Mouse (Mus musculus) effector memory CD4-positive, alpha-beta T cell, adult 7 months (primary cell): ENCODE data around the gene Unc93a. TPM values are rescaled to one million over a fixed set of nuclear protein-coding genes. Genes with fewer than 3 reads are reported as not detected.

Source experiments
- polyA plus RNA-seq: library from polyadenylated mRNA; unstranded; fragments of 100-300 nt; shearing (Covaris generic); gene quantifications from one replicate; pipeline ENCODE4 v1.2.1, GENCODE M21; 2017

Unc93a gene
- 0.18 TPM for polyA plus RNA-seq

GRCm38 (mm10) chr17:13131710-13132109 is at the start of gene Unc93a:
Gene Unc93a (minus strand): TSS chr17:13131810.

GRCm38 (mm10) chr17:13060804-13061203 is 70.8 kb downstream of the Unc93a start, which contains the start of gene Tcp10b:
Gene Tcp10b (plus strand): TSS chr17:13061104.

Other genes with a start within 250 kb of the Unc93a start
- gene Pnldc1, start 221.6 kb downstream of the Unc93a start, polyA plus RNA-seq = 2.1 TPM
- gene Tcp1, start 216.1 kb downstream of the Unc93a start, polyA plus RNA-seq = 218 TPM
- 54.3 TPM for gene Mrpl18, start 215.5 kb downstream of the Unc93a start, polyA plus RNA-seq
- gene Acat3, start 191.2 kb downstream of the Unc93a start, polyA plus RNA-seq = 2.1 TPM
- gene Acat2, start 171.1 kb downstream of the Unc93a start, polyA plus RNA-seq = 36.6 TPM
- gene Wtap, start 137.6 kb downstream of the Unc93a start, polyA plus RNA-seq = 83.1 TPM
- 101 TPM for gene Sod2, start 125.0 kb downstream of the Unc93a start, polyA plus RNA-seq
- not detected for gene Gpr31b, start 79.5 kb downstream of the Unc93a start, polyA plus RNA-seq
- gene Tcp10b, start 70.7 kb downstream of the Unc93a start, polyA plus RNA-seq = not detected
- 0.71 TPM for gene Smok2a, start 89.4 kb upstream of the Unc93a start, polyA plus RNA-seq
- gene Smok2b, start 98.4 kb upstream of the Unc93a start, polyA plus RNA-seq = 1.9 TPM
- gene Tcp10c, start 222.8 kb upstream of the Unc93a start, polyA plus RNA-seq = not detected